Mouse (Mus musculus): ENCODE results near the gene Tmem237. TPM values are rescaled to one million over a fixed set of nuclear protein-coding genes. Genes with fewer than 3 reads are reported as not detected.

The Tmem237 gene
- 7.5 and 12.3 TPM in 2 replicates for polyA plus RNA-seq (2012; rRNA removed; ENCODE audit: low replicate concordance)

DNA sequence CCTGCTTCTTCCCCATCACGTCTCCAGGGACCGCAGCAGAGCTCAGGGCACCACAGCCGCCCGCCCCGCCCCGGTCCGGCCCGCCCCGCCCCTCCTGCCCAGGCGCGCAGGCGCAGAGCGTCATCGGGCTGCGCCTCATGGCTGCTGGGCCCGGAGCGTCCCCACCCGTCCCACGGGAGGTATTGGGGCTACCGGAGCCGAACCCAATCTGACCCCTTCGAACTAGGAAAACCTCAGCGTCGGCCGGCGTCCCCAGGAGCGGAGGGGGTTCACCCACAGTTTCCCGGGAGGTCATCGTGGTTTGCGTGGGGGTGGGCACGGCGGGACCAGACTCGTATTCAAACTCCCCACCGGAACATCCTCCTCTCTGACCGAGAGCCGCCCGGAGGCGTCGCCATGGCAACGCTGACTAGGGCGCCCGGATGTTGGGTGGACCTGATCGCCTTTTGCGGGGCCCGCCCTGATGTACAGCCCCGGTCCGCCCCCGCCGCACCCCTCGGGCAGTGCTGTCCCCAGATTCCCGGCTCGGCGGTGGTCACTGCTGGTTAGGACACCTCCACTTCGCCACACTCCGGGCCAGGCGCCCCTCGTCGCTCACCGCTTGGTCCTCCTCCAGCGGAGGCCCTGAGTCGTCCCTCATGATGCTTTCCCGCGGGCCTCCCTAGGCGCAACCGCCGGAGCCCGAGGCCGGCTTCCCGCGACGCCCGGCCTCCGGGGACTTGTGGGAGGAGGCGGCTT is at the start of gene Tmem237:
Gene Tmem237, minus strand, starts transcription at position 689 of the 738 bp plus-strand sequence.

GRCm38 (mm10) chr1:59163030-59163461 is 42.8 kb upstream of the Tmem237 start, which contains the start of gene Mpp4:
Gene Mpp4, minus strand, starts transcription at chr1:59163389.

GRCm38 (mm10) chr1:59094705-59095104 is 25.5 kb downstream of the Tmem237 start, which contains the start of gene C2cd6:
Gene C2cd6, minus strand, starts transcription at chr1:59094900.

Other genes with a start within 250 kb of the Tmem237 start
- 25.9 and 30.5 TPM in 2 replicates for gene Trak2, start 147.0 kb downstream of the Tmem237 start, polyA plus RNA-seq (2012; rRNA removed; ENCODE audit: low replicate concordance)
- 14.9 and 24.8 TPM in 2 replicates for gene Stradb, start 146.9 kb downstream of the Tmem237 start, polyA plus RNA-seq (2012; rRNA removed; ENCODE audit: low replicate concordance)
- not detected in 2 replicates for gene C2cd6, start 25.5 kb downstream of the Tmem237 start, polyA plus RNA-seq (2012; rRNA removed; ENCODE audit: low replicate concordance)
- 0.89 and 2.0 TPM in 2 replicates for gene Mpp4, start 43.0 kb upstream of the Tmem237 start, polyA plus RNA-seq (2012; rRNA removed; ENCODE audit: low replicate concordance)
- gene Als2, start 116.8 kb upstream of the Tmem237 start, polyA plus RNA-seq (2012; rRNA removed; ENCODE audit: low replicate concordance), result 7.7 and 7.9 TPM in 2 replicates
- gene Cdk15, start 136.5 kb upstream of the Tmem237 start, polyA plus RNA-seq (2012; rRNA removed; ENCODE audit: low replicate concordance), result 0.39 and 1.2 TPM in 2 replicates

All from subcutaneous adipose tissue, adult 2 months (tissue).